Comparison of ENCODE assay signal across 17 mouse cellular contexts in the genomic region with DNA sequence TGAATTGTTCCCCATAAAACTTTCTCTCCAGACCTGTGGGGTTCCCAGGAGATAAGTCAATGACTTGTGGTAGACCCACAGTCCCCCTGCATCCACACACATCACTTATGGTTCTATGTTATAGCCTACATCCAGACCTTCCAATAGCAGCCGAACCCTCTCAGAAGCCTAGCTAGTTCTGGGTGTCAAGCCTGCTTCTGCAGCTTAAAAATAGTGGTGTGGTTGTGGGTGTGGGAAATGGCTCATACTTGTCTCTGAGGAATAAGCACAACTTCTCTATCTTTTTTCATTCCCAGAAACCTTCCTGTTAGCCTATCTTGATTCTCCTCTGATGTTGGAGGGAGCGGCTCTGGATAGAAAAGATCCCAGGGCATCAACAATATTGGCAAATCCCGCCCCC.
"Had no signal": no experiment of that assay in that cellular context is flagged by ENCODE, and none has a peak within 500 bp of the region (broad histone marks: within the 10 kb centered on the region; RNA-seq: fewer than 3 reads in every experiment).

No protein-coding gene starts in this region.

- ATAC-seq: liver, embryonic 12.5 days; liver, postnatal 0 days; lung, postnatal 0 days; midbrain, embryonic 13.5 days; midbrain, embryonic 15.5 days; midbrain, embryonic 16.5 days had no signal

- DNase-seq: left cerebral cortex, postnatal 4 days; liver; liver, embryonic 13.5 days; liver, postnatal 0 days; lung, adult 18-20 months; lung, adult 2 months; lung, embryonic 14.5 days; lung, postnatal 10 days; lung, postnatal 14 days; lung, postnatal 36 days; lung, postnatal 4 days; midbrain, embryonic 14.5 days had no signal
